Mouse (Mus musculus): Measurements from ENCODE around the gene Eno2.
A peak's percentile ranks its signal among the peaks of the same experiment; 100 is the strongest.
"Not testable (repeated sequence)": the region's sequence is repeated elsewhere in the genome, so short reads cannot be mapped to it uniquely, and the experiment has no call there.

The Eno2 gene

GRCm38 (mm10) chr6:124769101-124769765 lies at the start of gene Eno2:
Eno2 (minus strand) TSS chr6:124769673.
- peak; percentile 68 for ATAC-seq (ENCODE audit: low TSS enrichment)

- peak; percentile 60 for ATAC-seq (ENCODE audit: low TSS enrichment)
These were observed 48.5 kb upstream of the Eno2 start for GRCm38 (mm10) chr6:124817971-124818370.

GRCm38 (mm10) chr6:124817563-124817962 lies 48.1 kb upstream of the Eno2 start:
- ATAC-seq (ENCODE audit: low TSS enrichment): no peak

GRCm38 (mm10) chr6:124817125-124817524 lies 47.7 kb upstream of the Eno2 start:
- no peak for ATAC-seq (ENCODE audit: low TSS enrichment)

- ATAC-seq (ENCODE audit: low TSS enrichment): no peak
These were observed 47.1 kb upstream of the Eno2 start for GRCm38 (mm10) chr6:124816611-124817010.

GRCm38 (mm10) chr6:124814858-124815774 lies 45.6 kb upstream of the Eno2 start:
- ATAC-seq (ENCODE audit: low TSS enrichment): no peak

- ATAC-seq (ENCODE audit: low TSS enrichment): no peak
These were observed 45.0 kb upstream of the Eno2 start for GRCm38 (mm10) chr6:124814448-124814847.

GRCm38 (mm10) chr6:124813933-124814332 lies 44.5 kb upstream of the Eno2 start, which contains the start of gene Tpi1:
Tpi1 (minus strand) TSS chr6:124814296.
- peak; percentile 66 for ATAC-seq (ENCODE audit: low TSS enrichment)

GRCm38 (mm10) chr6:124813496-124813895 lies 44.0 kb upstream of the Eno2 start:
- peak; percentile 36 for ATAC-seq (ENCODE audit: low TSS enrichment)

- no peak for ATAC-seq (ENCODE audit: low TSS enrichment)
These were observed 43.4 kb upstream of the Eno2 start for GRCm38 (mm10) chr6:124812848-124813247.

- no peak for ATAC-seq (ENCODE audit: low TSS enrichment)
These were observed 42.5 kb upstream of the Eno2 start for GRCm38 (mm10) chr6:124811701-124812560.

GRCm38 (mm10) chr6:124811403-124811665 lies 41.9 kb upstream of the Eno2 start:
- no peak for ATAC-seq (ENCODE audit: low TSS enrichment)

- not testable (repeated sequence) for ATAC-seq (ENCODE audit: low TSS enrichment)
These were observed 41.3 kb upstream of the Eno2 start for GRCm38 (mm10) chr6:124810566-124811402.

- ATAC-seq (ENCODE audit: low TSS enrichment): no peak
These were observed 40.5 kb upstream of the Eno2 start for GRCm38 (mm10) chr6:124809775-124810538.

GRCm38 (mm10) chr6:124809052-124809774 lies 39.7 kb upstream of the Eno2 start:
- no peak for ATAC-seq (ENCODE audit: low TSS enrichment)

GRCm38 (mm10) chr6:124808358-124809012 lies 39.0 kb upstream of the Eno2 start, which contains the start of gene Spsb2:
Spsb2 (plus strand) TSS chr6:124808661.
- no peak for ATAC-seq (ENCODE audit: low TSS enrichment)

GRCm38 (mm10) chr6:124807986-124808357 lies 38.5 kb upstream of the Eno2 start:
- ATAC-seq (ENCODE audit: low TSS enrichment): no peak

GRCm38 (mm10) chr6:124807366-124807765 lies 37.9 kb upstream of the Eno2 start:
- peak; percentile 48 for ATAC-seq (ENCODE audit: low TSS enrichment)

GRCm38 (mm10) chr6:124806446-124807140 lies 37.1 kb upstream of the Eno2 start:
- ATAC-seq (ENCODE audit: low TSS enrichment): no peak
